Mouse (Mus musculus) olfactory bulb, adult 2 months (tissue): ENCODE results near the gene Teddm3.

Experiments
- CTCF ChIP-seq: fragments of 200-500 bp; IDR thresholded peaks from 2 replicates; pipeline ENCODE4 v1.5.1; 2012; ENCODE audit warnings: low read depth, mild to moderate bottlenecking, low read length, moderate library complexity; ENCODE audit not compliant: insufficient read depth
- POLR2A ChIP-seq: fragments of 200-500 bp; IDR thresholded peaks from 2 replicates; pipeline ENCODE4 v1.6.1; 2012; ENCODE audit warnings: mild to moderate bottlenecking, low read depth, low read length, moderate library complexity; ENCODE audit not compliant: insufficient read depth

DNA sequence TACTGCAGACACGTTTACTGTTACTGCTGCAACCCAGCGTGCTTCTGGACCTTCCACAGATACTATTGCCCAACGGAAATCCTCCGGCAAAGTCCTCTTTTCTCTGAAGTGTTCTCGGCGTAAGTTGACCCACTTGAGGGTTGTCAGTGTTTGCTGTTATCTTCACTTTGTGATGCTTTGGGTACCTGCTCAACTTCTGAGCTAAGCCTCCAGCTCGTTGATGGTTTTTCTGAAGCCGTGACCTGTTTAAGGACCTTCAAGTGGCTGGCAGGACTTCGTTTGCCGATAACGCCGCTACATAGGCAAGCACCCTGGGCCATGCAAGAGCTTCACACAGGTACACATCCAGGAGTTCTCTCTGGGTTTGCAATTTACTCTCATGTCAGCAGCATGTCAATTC, 40.4 kb upstream of the Teddm3 start:
- no peak for TF ChIP-seq CTCF
- no peak for TF ChIP-seq POLR2A
